ENCODE assay signal across 11 mouse cellular contexts in genomic region chr12:103433430-103433829, GRCm38 (mm10). TPM values are rescaled to one million over a fixed set of nuclear protein-coding genes. Genes with fewer than 3 reads are reported as not detected.
DNase-seq lines count a peak whose midpoint lies in the region; ATAC-seq and TF ChIP-seq lines count a peak whose summit lies in the region.
"Had no signal": no experiment of that assay in that cellular context is flagged by ENCODE, and none has a peak within 500 bp of the region (broad histone marks: within the 10 kb centered on the region; RNA-seq: fewer than 3 reads in every experiment).

No protein-coding gene starts in this region.

- DNase-seq in MEL (ENCODE audit: low read depth, low spot score), result no peak
- peak; percentile 72 for DNase-seq in adrenal gland, postnatal 10 days
- no peak for DNase-seq in urinary bladder, adult 2 months (ENCODE audit: low spot score)
- DNase-seq in urinary bladder, postnatal 10 days (ENCODE audit: low spot score), result no peak

- no peaks in the 10 kb centered on the region for H3K36me3 ChIP-seq in intestine, embryonic 16.5 days (ENCODE audit: control insufficient read depth, insufficient read depth, low read length)
- no peaks in the 10 kb centered on the region for H3K36me3 ChIP-seq in intestine, embryonic 15.5 days
- H3K36me3 ChIP-seq in MEL (ENCODE audit: control insufficient read depth in 1 of 2, insufficient read depth in 2 of 2, low read length in 2 of 2) (peaks cover 0 to 5% of the 10 kb centered on the region in 2 experiments; a peak in 3 of 4 replicates), macrophage (ENCODE audit: inconsistent target) (no peaks in the 10 kb centered on the region)
- H3K36me3 ChIP-seq: hindbrain, embryonic 15.5 days; limb, embryonic 12.5 days had no signal

- 0 out of 2 replicates have a peak overlapping the region, but pooled peaks have one; percentile 49 for H3K27ac ChIP-seq in intestine, embryonic 16.5 days (ENCODE audit: low read length)
- H3K27ac ChIP-seq in intestine, embryonic 15.5 days, result no peak overlapping the region
- peak overlapping the region; percentile 44 for H3K27ac ChIP-seq in MEL (ENCODE audit: control insufficient read depth, low read depth, low read length)
- peak overlapping the region; percentile 84 for H3K27ac ChIP-seq in macrophage
- H3K27ac ChIP-seq: hindbrain, embryonic 15.5 days; limb, embryonic 12.5 days had no signal

- H3K27me3 ChIP-seq in intestine, embryonic 16.5 days (replicated peaks; ENCODE audit: control insufficient read depth, insufficient read depth, low read length), result no peaks in the 10 kb centered on the region
- no peaks in the 10 kb centered on the region for H3K27me3 ChIP-seq in intestine, embryonic 15.5 days (replicated peaks)
- no peaks in the 10 kb centered on the region for H3K27me3 ChIP-seq in MEL (ENCODE audit: control insufficient read depth in 1 of 2, insufficient read depth in 2 of 2, low read length in 2 of 2)
- H3K27me3 ChIP-seq: hindbrain, embryonic 15.5 days; limb, embryonic 12.5 days had no signal

- 0 out of 2 replicates have a peak, but pooled peaks cover 3% of the 10 kb centered on the region for H3K4me1 ChIP-seq in intestine, embryonic 16.5 days (ENCODE audit: control insufficient read depth, insufficient read depth, low read length)
- no peaks in the 10 kb centered on the region for H3K4me1 ChIP-seq in intestine, embryonic 15.5 days (replicated peaks)
- peaks cover 3 to 14% of the 10 kb centered on the region in 2 experiments; a peak in 3 of 4 replicates for H3K4me1 ChIP-seq in MEL (ENCODE audit: control insufficient read depth in 1 of 2, insufficient read depth in 2 of 2, low read length in 2 of 2)
- H3K4me1 ChIP-seq: hindbrain, embryonic 15.5 days; limb, embryonic 12.5 days had no signal

- no peak for TF ChIP-seq RAD21 in MEL (IDR thresholded peaks at IDR 0.05; ENCODE audit: low read depth, low read length)

- 76% methylated on average over 2 of the region's 2 CpGs for WGBS in intestine, embryonic 16.5 days
- WGBS in intestine, embryonic 15.5 days, result 71% methylated on average over 2 of the region's 2 CpGs
- 90% methylated on average over 2 of the region's 2 CpGs for WGBS in macrophage (ENCODE audit: missing documents)

- no peak overlapping the region for H3K9ac ChIP-seq in intestine, embryonic 16.5 days (ENCODE audit: low read depth, low read length)
- no peak overlapping the region for H3K9ac ChIP-seq in intestine, embryonic 15.5 days
- H3K9ac ChIP-seq in MEL (ENCODE audit: control insufficient read depth, low read depth, low read length, poor library complexity, severe bottlenecking), result peak overlapping the region; percentile 54
- H3K9ac ChIP-seq: forebrain, postnatal 0 days; hindbrain, embryonic 15.5 days; limb, embryonic 12.5 days had no signal

- TF ChIP-seq POLR2A in MEL (IDR thresholded peaks at IDR 0.05; ENCODE audit: control insufficient read depth in 1 of 2, insufficient read depth in 1 of 2, low read depth in 1 of 2, low read length in 2 of 2, poor library complexity in 1 of 2), result no peak

- no peak overlapping the region for H3K4me2 ChIP-seq in intestine, embryonic 16.5 days (ENCODE audit: low read depth, low read length)
- no peak overlapping the region for H3K4me2 ChIP-seq in intestine, embryonic 15.5 days (replicated peaks)
- H3K4me2 ChIP-seq: hindbrain, embryonic 15.5 days; limb, embryonic 12.5 days had no signal

- TF ChIP-seq EP300 in MEL (IDR thresholded peaks at IDR 0.05; ENCODE audit: low read depth in 1 of 2, low read length in 2 of 2), result no peak

- no peak overlapping the region for H3K4me3 ChIP-seq in intestine, embryonic 16.5 days (ENCODE audit: low read length)
- no peak overlapping the region for H3K4me3 ChIP-seq in intestine, embryonic 15.5 days (replicated peaks)
- peak overlapping the region in 1 of 2 experiments; percentile 46; a peak in 2 of 4 replicates for H3K4me3 ChIP-seq in MEL (ENCODE audit: control insufficient read depth in 1 of 2, insufficient read depth in 1 of 2, low read depth in 2 of 2, low read length in 2 of 2)
- no peak overlapping the region for H3K4me3 ChIP-seq in macrophage (ENCODE audit: inconsistent target)
- H3K4me3 ChIP-seq: hindbrain, embryonic 15.5 days; limb, embryonic 12.5 days had no signal

- no peak for ATAC-seq in intestine, embryonic 16.5 days
- no peak for ATAC-seq in intestine, embryonic 15.5 days
- ATAC-seq in megakaryocyte-erythroid progenitor cell, adult 5-6 weeks (replicated peaks; ENCODE audit: low FRiP score, low TSS enrichment, poor library complexity, severe bottlenecking), result no peak

- H3K9me3 ChIP-seq in intestine, embryonic 16.5 days (ENCODE audit: control insufficient read depth, low read length), result no peaks in the 10 kb centered on the region
- no peaks in the 10 kb centered on the region for H3K9me3 ChIP-seq in intestine, embryonic 15.5 days
- H3K9me3 ChIP-seq in MEL (replicated peaks; ENCODE audit: insufficient read depth, low read length), result no peaks in the 10 kb centered on the region
- H3K9me3 ChIP-seq: hindbrain, embryonic 15.5 days; limb, embryonic 12.5 days had no signal

- no peaks in the 10 kb centered on the region for H3K79me2 ChIP-seq in MEL (ENCODE audit: control insufficient read depth, insufficient read depth, low read length, poor library complexity)
- H3K79me2 ChIP-seq in macrophage (ENCODE audit: inconsistent target), result no peaks in the 10 kb centered on the region

- no peak for TF ChIP-seq CTCF in MEL (IDR thresholded peaks at IDR 0.05 in 2 of 3, conservative IDR thresholded peaks at IDR 0.05 in 1 of 3; ENCODE audit: control insufficient read depth in 1 of 3, insufficient read depth in 1 of 3, low read depth in 2 of 3, low read length in 3 of 3, poor library complexity in 1 of 3, severe bottlenecking in 1 of 3)

RNA-seq across cellular contexts. Expression of gene Ifi27, which starts 0.6 kb away (rescaled TPM):
- polyA plus RNA-seq in intestine, embryonic 16.5 days (2015; fragmentation: Nextera tagmentation; extraction: Ambion mirVana), result 40.8 and 45.4 TPM in 2 replicates
- polyA plus RNA-seq in intestine, embryonic 15.5 days (2015; fragmentation: Nextera tagmentation; extraction: Ambion mirVana), result 45.6 and 48.8 TPM in 2 replicates
- 62.7 and 103 TPM in 2 replicates for total RNA-seq in MEL (2012; rRNA removed)
- polyA plus RNA-seq in MEL (2012; ENCODE audit: insufficient read depth in 1 of 2, insufficient read length in 2 of 2, low read depth in 1 of 2, low replicate concordance in 2 of 2, missing spikeins in 1 of 2), result 100 to 1,000 TPM in 1 of 2 experiments, not detected in 1; 105 TPM
- 1,000 to 10,000 TPM; 1,092 to 1,163 TPM for total RNA-seq in adrenal gland, postnatal 10 days (2021)
- total RNA-seq in macrophage (2018; cell fraction: chromatin; rRNA removed), result 100 to 1,000 TPM in 8 of 26 experiments, 10 to 100 TPM in 18; 13.8 to 156 (median 36.4) TPM
- 10 to 100 TPM in 25 of 26 experiments, 1 to 10 TPM in 1; 9.7 to 91.7 (median 42.8) TPM for total RNA-seq in macrophage (2018; cell fraction: cytosol; rRNA removed)
- total RNA-seq in macrophage (2018; cell fraction: nucleus; rRNA removed), result 100 to 1,000 TPM in 6 of 26 experiments, 10 to 100 TPM in 18, 1 to 10 TPM in 2; 7.8 to 126 (median 30.5) TPM
- polyA plus RNA-seq in macrophage (2018), result 46.8 to 77.9 TPM (median 73.3 TPM) in 3 replicates
- 201 and 267 TPM in 2 replicates for polyA plus RNA-seq in urinary bladder, adult 2 months (2012; rRNA removed)
- total RNA-seq in megakaryocyte-erythroid progenitor cell, adult 5-6 weeks (2014; fragmentation: Nextera tagmentation), result 59.7 and 125 TPM in 2 replicates
- total RNA-seq in megakaryocyte-erythroid progenitor cell, adult 5-6 weeks (2017), result 38.8 and 40.3 TPM in 2 replicates

RNA-seq across cellular contexts. Expression of gene Ddx24, which starts 7.8 kb away (rescaled TPM):
- 68.2 and 85.0 TPM in 2 replicates for polyA plus RNA-seq in intestine, embryonic 16.5 days (2015; fragmentation: Nextera tagmentation; extraction: Ambion mirVana)
- polyA plus RNA-seq in intestine, embryonic 15.5 days (2015; fragmentation: Nextera tagmentation; extraction: Ambion mirVana), result 90.6 and 99.4 TPM in 2 replicates
- total RNA-seq in MEL (2012; rRNA removed), result 107 and 113 TPM in 2 replicates
- polyA plus RNA-seq in MEL (2012; ENCODE audit: insufficient read depth in 1 of 2, insufficient read length in 2 of 2, low read depth in 1 of 2, low replicate concordance in 2 of 2, missing spikeins in 1 of 2) (100 to 1,000 TPM; 124 to 876 TPM), macrophage (2018) (84.0 to 115 TPM (median 91.2 TPM) in 3 replicates)
- 10 to 100 TPM; 94.4 to 99.7 TPM for total RNA-seq in adrenal gland, postnatal 10 days (2021)
- 100 to 1,000 TPM; 121 to 228 (median 167) TPM for total RNA-seq in macrophage (2018; cell fraction: chromatin; rRNA removed)
- total RNA-seq in macrophage (2018; cell fraction: cytosol; rRNA removed), result 100 to 1,000 TPM in 13 of 26 experiments, 10 to 100 TPM in 13; 79.7 to 146 (median 105) TPM
- total RNA-seq in macrophage (2018; cell fraction: nucleus; rRNA removed), result 100 to 1,000 TPM in 25 of 26 experiments, 10 to 100 TPM in 1; 98.0 to 178 (median 141) TPM
- 59.5 and 69.6 TPM in 2 replicates for polyA plus RNA-seq in urinary bladder, adult 2 months (2012; rRNA removed)
- total RNA-seq in megakaryocyte-erythroid progenitor cell, adult 5-6 weeks (2014; fragmentation: Nextera tagmentation), result 89.8 and 108 TPM in 2 replicates
- total RNA-seq in megakaryocyte-erythroid progenitor cell, adult 5-6 weeks (2017), result 120 and 127 TPM in 2 replicates

RNA-seq across cellular contexts. Expression of gene Ifi27l2a, which starts 10.1 kb away (rescaled TPM):
- 15.4 and 16.7 TPM in 2 replicates for polyA plus RNA-seq in intestine, embryonic 16.5 days (2015; fragmentation: Nextera tagmentation; extraction: Ambion mirVana)
- 19.2 and 20.8 TPM in 2 replicates for polyA plus RNA-seq in intestine, embryonic 15.5 days (2015; fragmentation: Nextera tagmentation; extraction: Ambion mirVana)
- 3.2 and 4.4 TPM in 2 replicates for total RNA-seq in MEL (2012; rRNA removed)
- polyA plus RNA-seq in MEL (2012; ENCODE audit: insufficient read depth in 1 of 2, insufficient read length in 2 of 2, low read depth in 1 of 2, low replicate concordance in 2 of 2, missing spikeins in 1 of 2), result 1 to 10 TPM in 1 of 2 experiments, not detected in 1; 3.5 TPM
- total RNA-seq in adrenal gland, postnatal 10 days (2021), result 10 to 100 TPM; 15.6 to 16.8 TPM
- 10 to 100 TPM in 22 of 26 experiments, 1 to 10 TPM in 3, not detected in 1; 5.5 to 66.9 (median 26.0) TPM for total RNA-seq in macrophage (2018; cell fraction: chromatin; rRNA removed)
- total RNA-seq in macrophage (2018; cell fraction: cytosol; rRNA removed), result 100 to 1,000 TPM; 377 to 937 (median 620) TPM
- total RNA-seq in macrophage (2018; cell fraction: nucleus; rRNA removed), result 100 to 1,000 TPM in 14 of 26 experiments, 10 to 100 TPM in 12; 25.9 to 213 (median 103) TPM
- polyA plus RNA-seq in macrophage (2018), result 216 to 553 TPM (median 452 TPM) in 3 replicates
- 417 and 461 TPM in 2 replicates for polyA plus RNA-seq in urinary bladder, adult 2 months (2012; rRNA removed)
- total RNA-seq in megakaryocyte-erythroid progenitor cell, adult 5-6 weeks (2014; fragmentation: Nextera tagmentation), result 11.1 and 12.0 TPM in 2 replicates
- 2.9 and 11.7 TPM in 2 replicates for total RNA-seq in megakaryocyte-erythroid progenitor cell, adult 5-6 weeks (2017)

RNA-seq across cellular contexts. Expression of gene Ifi27l2b, which starts 23.6 kb away (rescaled TPM):
- polyA plus RNA-seq in intestine, embryonic 16.5 days (2015; fragmentation: Nextera tagmentation; extraction: Ambion mirVana), result 66.6 and 78.2 TPM in 2 replicates
- polyA plus RNA-seq in intestine, embryonic 15.5 days (2015; fragmentation: Nextera tagmentation; extraction: Ambion mirVana), result 25.4 and 30.5 TPM in 2 replicates
- not detected in 2 replicates for total RNA-seq in MEL (2012; rRNA removed)
- polyA plus RNA-seq in MEL (2012; ENCODE audit: insufficient read depth in 1 of 2, insufficient read length in 2 of 2, low read depth in 1 of 2, low replicate concordance in 2 of 2, missing spikeins in 1 of 2), result under 1 TPM in 1 of 2 experiments, not detected in 1; 0.07 TPM
- total RNA-seq in adrenal gland, postnatal 10 days (2021), result not detected
- total RNA-seq in macrophage (2018; cell fraction: chromatin; rRNA removed), result not detected
- not detected for total RNA-seq in macrophage (2018; cell fraction: cytosol; rRNA removed)
- not detected for total RNA-seq in macrophage (2018; cell fraction: nucleus; rRNA removed)
- polyA plus RNA-seq in macrophage (2018), result not detected in 3 replicates
- 0.57 and 0.78 TPM in 2 replicates for polyA plus RNA-seq in urinary bladder, adult 2 months (2012; rRNA removed)
- total RNA-seq in megakaryocyte-erythroid progenitor cell, adult 5-6 weeks (2014; fragmentation: Nextera tagmentation), result not detected in 2 replicates
- not detected in 2 replicates for total RNA-seq in megakaryocyte-erythroid progenitor cell, adult 5-6 weeks (2017)
- total RNA-seq: forebrain, postnatal 0 days had no signal
- polyA plus RNA-seq: forebrain, postnatal 0 days; hindbrain, embryonic 15.5 days; limb, embryonic 12.5 days had no signal

RNA-seq across cellular contexts. Expression of gene 9330161L09Rik, which starts 25.8 kb away (rescaled TPM):
- 0.13 TPM in 1 of 2 replicates, not detected in the other for polyA plus RNA-seq in intestine, embryonic 16.5 days (2015; fragmentation: Nextera tagmentation; extraction: Ambion mirVana)
- 0.16 and 0.48 TPM in 2 replicates for polyA plus RNA-seq in intestine, embryonic 15.5 days (2015; fragmentation: Nextera tagmentation; extraction: Ambion mirVana)
- 0.98 and 2.1 TPM in 2 replicates for total RNA-seq in MEL (2012; rRNA removed)
- polyA plus RNA-seq in MEL (2012; ENCODE audit: insufficient read depth in 1 of 2, insufficient read length in 2 of 2, low read depth in 1 of 2, low replicate concordance in 2 of 2, missing spikeins in 1 of 2) (1 to 10 TPM in 1 of 2 experiments, not detected in 1; 1.8 TPM), macrophage (2018) (0.57 TPM in 1 of 3 replicates, not detected in the others)
- total RNA-seq in adrenal gland, postnatal 10 days (2021), result 1 to 10 TPM in 1 of 2 experiments, under 1 TPM in 1; 0.99 to 1.3 TPM
- 10 to 100 TPM in 5 of 26 experiments, 1 to 10 TPM in 21; 3.2 to 14.5 (median 6.1) TPM for total RNA-seq in macrophage (2018; cell fraction: chromatin; rRNA removed)
- total RNA-seq in macrophage (2018; cell fraction: cytosol; rRNA removed), result 1 to 10 TPM in 1 of 26 experiments, under 1 TPM in 24, not detected in 1; 0.15 to 1.1 (median 0.51) TPM
- 1 to 10 TPM; 1.2 to 7.3 (median 3.5) TPM for total RNA-seq in macrophage (2018; cell fraction: nucleus; rRNA removed)
- 0.49 and 0.59 TPM in 2 replicates for polyA plus RNA-seq in urinary bladder, adult 2 months (2012; rRNA removed)
- 2.7 and 3.8 TPM in 2 replicates for total RNA-seq in megakaryocyte-erythroid progenitor cell, adult 5-6 weeks (2014; fragmentation: Nextera tagmentation)
- total RNA-seq in megakaryocyte-erythroid progenitor cell, adult 5-6 weeks (2017), result 0.94 and 2.7 TPM in 2 replicates
